Mouse (Mus musculus) hindbrain, embryonic 13.5 days (tissue): ENCODE data around the gene Nuf2. TPM values are rescaled to one million over a fixed set of nuclear protein-coding genes. Genes with fewer than 3 reads are reported as not detected.

Experiments used
- ATAC-seq: fragments of 200-750 bp; cut with Nextera tagmentation; 2 replicates; pipeline ENCODE4 v1.8.0; 2017; ENCODE audit warnings: moderate TSS enrichment; ENCODE audit not compliant: low FRiP score
- H3K27ac ChIP-seq: fragments of 300-500 bp; sonication (generic); 2 replicates; pipeline ENCODE4 v1.5.1; 2015; ENCODE audit warnings: inconsistent platforms, mild to moderate bottlenecking, moderate library complexity
- H3K27me3 ChIP-seq: fragments of 300-500 bp; sonication (generic); 2 replicates; pipeline ENCODE4 v1.6.1; 2015; ENCODE audit warnings: mild to moderate bottlenecking, inconsistent platforms
- H3K36me3 ChIP-seq: fragments of 300-500 bp; sonication (generic); 2 replicates; pipeline ENCODE4 v1.6.1; 2015; ENCODE audit warnings: mild to moderate bottlenecking, inconsistent platforms
- H3K4me1 ChIP-seq: fragments of 300-500 bp; sonication (generic); replicated peaks from 2 replicates; pipeline ENCODE4 v1.6.1; 2015; ENCODE audit warnings: inconsistent platforms
- H3K4me2 ChIP-seq: fragments of 300-500 bp; sonication (generic); 2 replicates; pipeline ENCODE4 v1.6.1; 2015; ENCODE audit warnings: inconsistent platforms, mild to moderate bottlenecking, moderate library complexity
- H3K4me3 ChIP-seq: fragments of 300-500 bp; sonication (generic); 2 replicates; pipeline ENCODE4 v1.5.1; 2015; ENCODE audit warnings: mild to moderate bottlenecking, inconsistent platforms
- H3K9ac ChIP-seq: fragments of 300-500 bp; sonication (generic); 2 replicates; pipeline ENCODE4 v1.6.1; 2015; ENCODE audit warnings: mild to moderate bottlenecking, inconsistent platforms
- H3K9me3 ChIP-seq: fragments of 300-500 bp; sonication (generic); 2 replicates; pipeline ENCODE4 v1.6.1; 2016; ENCODE audit warnings: inconsistent platforms
- WGBS: fragments of 180-500 bp; shearing (Covaris S2); methylation state at CpG from one replicate; pipeline ENCODE4 v1.1.7; 2015; 5-methylcytosine and 5-hydroxymethylcytosine counted together
- polyA plus RNA-seq: library from polyadenylated mRNA; unstranded; fragments of >200 nt; fragmentation: Nextera tagmentation; extraction: Ambion mirVana; gene quantifications from 2 replicates; pipeline ENCODE4 v1.2.1, GENCODE M21; 2015

Nuf2 gene
- polyA plus RNA-seq, 1 experiment from 2014 or later = 18.4 TPM

- peak overlapping the region; percentile 30; the same call in 1 of the 2 replicates for H3K4me2 ChIP-seq
- H3K27me3 ChIP-seq = no peaks in the 10 kb centered on the region
- no peak overlapping the region for H3K9ac ChIP-seq
- H3K36me3 ChIP-seq = no peaks in the 10 kb centered on the region
- H3K4me1 ChIP-seq = peaks cover 16% of the 10 kb centered on the region
- H3K4me3 ChIP-seq = no peak overlapping the region
- peak; percentile 64 for ATAC-seq
- 0 out of 2 replicates have a peak overlapping the region, but pooled peaks have one; percentile 8 for H3K27ac ChIP-seq
- H3K9me3 ChIP-seq = no peaks in the 10 kb centered on the region
- 9% methylated on average over 11 of the region's 11 CpGs for WGBS
Observed at GRCm38 (mm10) chr1:169459071-169459782, 72.0 kb downstream of the Nuf2 start.

Other genes starting within 250 kb of the Nuf2 start
- gene Rgs5, start 124.0 kb upstream of the Nuf2 start, polyA plus RNA-seq = 13.9 and 15.1 TPM in 2 replicates
- 50.0 and 51.1 TPM in 2 replicates for gene Rgs4, start 216.2 kb upstream of the Nuf2 start, polyA plus RNA-seq